9 mouse cellular contexts compared by ENCODE assay signal in genomic region chr2:173338671-173339070, GRCm38 (mm10).
DNase-seq lines count a peak whose midpoint lies in the region; ATAC-seq and TF ChIP-seq lines count a peak whose summit lies in the region.
"Had no signal": no experiment of that assay in that cellular context is flagged by ENCODE, and none has a peak within 500 bp of the region (broad histone marks: within the 10 kb centered on the region; RNA-seq: fewer than 3 reads in every experiment).

No protein-coding gene starts in this region.

- no peak overlapping the region for H3K27ac ChIP-seq in liver, adult 2 months (replicated peaks; ENCODE audit: insufficient read depth, low read depth, low read length)
- H3K27ac ChIP-seq in liver, embryonic 12.5 days = no peak overlapping the region
- H3K27ac ChIP-seq in neural tube, embryonic 15.5 days (replicated peaks) = 0 out of 2 replicates have a peak overlapping the region, but pooled peaks have one; percentile 25

- H3K4me2 ChIP-seq in liver, embryonic 12.5 days = no peak overlapping the region
- no peak overlapping the region for H3K4me2 ChIP-seq in neural tube, embryonic 15.5 days
- H3K4me2 ChIP-seq: liver, embryonic 11.5 days had no signal

- no peak for TF ChIP-seq CTCF in liver, adult 2 months (IDR thresholded peaks at IDR 0.05; ENCODE audit: low read depth, low read length)

- peaks cover 4% of the 10 kb centered on the region; the same call in 1 of the 2 replicates for H3K4me1 ChIP-seq in liver, adult 2 months (ENCODE audit: control insufficient read depth, insufficient read depth, low read length)
- H3K4me1 ChIP-seq in liver, embryonic 12.5 days = peaks cover 19% of the 10 kb centered on the region; the same call in 1 of the 2 replicates
- peaks cover 77% of the 10 kb centered on the region for H3K4me1 ChIP-seq in neural tube, embryonic 15.5 days

- ATAC-seq in liver, embryonic 12.5 days = no peak
- no peak for ATAC-seq in neural tube, embryonic 15.5 days (ENCODE audit: low FRiP score)
- ATAC-seq in activated CD4-positive, CD25-positive, alpha-beta regulatory T cell, adult 4 months = no peak

- no peak overlapping the region for H3K9ac ChIP-seq in liver, adult 2 months (ENCODE audit: low read depth, low read length)
- no peak overlapping the region for H3K9ac ChIP-seq in liver, embryonic 12.5 days
- H3K9ac ChIP-seq in neural tube, embryonic 15.5 days (replicated peaks) = no peak overlapping the region

- H3K9me3 ChIP-seq in liver, embryonic 12.5 days (replicated peaks) = no peaks in the 10 kb centered on the region
- no peaks in the 10 kb centered on the region for H3K9me3 ChIP-seq in neural tube, embryonic 15.5 days (replicated peaks)

- no peaks in the 10 kb centered on the region for H3K27me3 ChIP-seq in liver, adult 2 months (ENCODE audit: control insufficient read depth, insufficient read depth, low read length)
- H3K27me3 ChIP-seq in liver, embryonic 12.5 days (replicated peaks) = peaks cover 48% of the 10 kb centered on the region
- H3K27me3 ChIP-seq in neural tube, embryonic 15.5 days (replicated peaks) = no peaks in the 10 kb centered on the region

- H3K4me3 ChIP-seq in liver, adult 2 months (ENCODE audit: insufficient read depth, low read depth, low read length) = no peak overlapping the region
- H3K4me3 ChIP-seq in liver, embryonic 12.5 days = no peak overlapping the region
- H3K4me3 ChIP-seq in neural tube, embryonic 15.5 days (replicated peaks) = no peak overlapping the region

- 69% methylated on average over 5 of the region's 5 CpGs for WGBS in liver, adult 2 months
- 64% methylated on average over 5 of the region's 5 CpGs for WGBS in liver, embryonic 12.5 days (ENCODE audit: insufficient replicate concordance)
- WGBS in neural tube, embryonic 15.5 days = 37% methylated on average over 5 of the region's 5 CpGs

- peak; percentile 18 for DNase-seq in liver, adult 2 months (ENCODE audit: extremely low read depth, low read depth, low spot score)
- peak; percentile 69 for DNase-seq in gastrocnemius, postnatal 10 days
- DNase-seq in kidney, adult 9 months = peak; percentile 58
- DNase-seq in frontal cortex, postnatal 10 days (ENCODE audit: low spot score in 2 of 2) = no peak
- DNase-seq in right cerebral cortex, postnatal 36 days (ENCODE audit: low spot score in 2 of 2) = no peak

- TF ChIP-seq POLR2A in liver, adult 2 months (IDR thresholded peaks at IDR 0.05; ENCODE audit: extremely low read depth, insufficient read depth, low read length) = no peak

- H3K36me3 ChIP-seq in liver, adult 2 months (ENCODE audit: control insufficient read depth, insufficient read depth, low read length) = no peaks in the 10 kb centered on the region
- no peaks in the 10 kb centered on the region for H3K36me3 ChIP-seq in liver, embryonic 12.5 days
- H3K36me3 ChIP-seq in neural tube, embryonic 15.5 days = no peaks in the 10 kb centered on the region

- no peaks in the 10 kb centered on the region for H3K79me2 ChIP-seq in liver, adult 2 months (ENCODE audit: control insufficient read depth, insufficient read depth, low read length)

Comparison
In these comparisons a context has a peak if more than half of its experiments do, and no peak if none do; other contexts are left out.
1. DNase-seq: peak in liver, adult 2 months (single experiment), gastrocnemius, postnatal 10 days (single experiment) and kidney, adult 9 months (single experiment); none in frontal cortex, postnatal 10 days (0 of 2) and right cerebral cortex, postnatal 36 days (0 of 2).